Mouse (Mus musculus): Measurements from ENCODE around the gene Cyp26a1. TPM values are rescaled to one million over a fixed set of nuclear protein-coding genes. Genes with fewer than 3 reads are reported as not detected.
A peak's percentile ranks its signal among the peaks of the same experiment; 100 is the strongest.

The Cyp26a1 gene
- total and polyA plus RNA-seq, 3 experiments = 0.42 to 0.60 (median 0.55) TPM

DNA sequence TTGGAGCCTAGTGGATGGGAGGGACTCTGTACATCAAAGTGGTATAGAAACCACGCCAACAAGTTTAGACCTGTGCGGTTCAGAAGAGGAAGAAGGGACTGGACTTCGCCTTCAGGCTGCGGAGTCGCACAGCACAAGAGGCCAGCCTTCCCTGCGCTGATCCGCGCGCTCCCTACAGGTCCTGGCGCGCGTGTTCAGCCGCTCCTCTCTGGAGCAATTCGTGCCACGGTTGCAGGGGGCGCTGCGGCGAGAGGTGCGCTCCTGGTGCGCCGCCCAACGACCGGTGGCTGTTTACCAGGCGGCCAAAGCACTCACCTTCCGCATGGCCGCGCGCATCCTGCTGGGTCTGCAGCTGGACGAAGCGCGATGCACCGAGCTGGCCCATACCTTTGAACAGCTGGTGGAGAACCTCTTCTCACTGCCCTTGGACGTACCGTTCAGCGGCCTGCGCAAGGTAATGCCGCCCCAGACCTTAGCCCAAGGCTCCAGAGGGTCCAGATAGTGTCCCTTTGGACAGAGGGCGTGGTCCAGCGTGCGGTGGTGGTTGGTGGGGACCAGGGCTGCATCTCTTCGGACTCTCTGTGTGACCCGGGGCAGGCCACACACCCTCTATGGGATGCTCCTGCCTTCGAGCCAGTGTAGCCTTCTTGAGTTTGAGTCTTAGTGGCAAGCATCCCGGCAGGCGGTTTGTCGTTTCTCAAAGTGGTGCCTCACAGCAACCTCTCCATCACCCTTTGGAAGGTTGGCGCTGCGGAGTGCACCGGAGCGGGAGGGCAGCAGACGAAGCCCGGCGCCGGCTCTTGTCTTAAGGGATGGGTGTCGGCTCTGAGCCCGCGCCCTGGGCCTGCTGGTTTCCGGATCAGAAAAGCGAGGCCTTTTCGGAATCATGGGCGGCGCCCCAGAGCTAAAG, 10.4 kb upstream of the Cyp26a1 start:
- H3K27me3 ChIP-seq (ENCODE audit: insufficient read depth, low read length) = no peaks in the 10 kb centered on the region
- no peak for TF ChIP-seq GATA2 (IDR thresholded peaks at IDR 0.05; ENCODE audit: borderline replicate concordance, low read depth, low read length)
- TF ChIP-seq POLR2AphosphoS5 (IDR thresholded peaks at IDR 0.05; ENCODE audit: insufficient replicate concordance, low read depth, low read length) = no peak
- no peak for TF ChIP-seq TAL1 (conservative IDR thresholded peaks at IDR 0.05; ENCODE audit: low read depth, low read length)
- no peak for TF ChIP-seq CTCF (IDR thresholded peaks at IDR 0.05; ENCODE audit: low read depth, low read length)
- no peak for TF ChIP-seq GATA1 (IDR thresholded peaks at IDR 0.05; ENCODE audit: borderline replicate concordance, low read length)
- no peak overlapping the region for H3K4me3 ChIP-seq (ENCODE audit: low read depth, low read length)
- H3K36me3 ChIP-seq (replicated peaks) = peaks cover 99% of the 10 kb centered on the region
- H3K4me1 ChIP-seq (ENCODE audit: insufficient read depth, low read depth, low read length) = no peaks in the 10 kb centered on the region; the same call in 1 of the 2 replicates
- DNase-seq (ENCODE audit: low spot score) (no peak), ATAC-seq (ENCODE audit: extremely low read depth, insufficient number of reproducible peaks, low FRiP score, poor library complexity, severe bottlenecking) (no peak)
- H3K9me3 ChIP-seq (replicated peaks) = no peaks in the 10 kb centered on the region

DNA sequence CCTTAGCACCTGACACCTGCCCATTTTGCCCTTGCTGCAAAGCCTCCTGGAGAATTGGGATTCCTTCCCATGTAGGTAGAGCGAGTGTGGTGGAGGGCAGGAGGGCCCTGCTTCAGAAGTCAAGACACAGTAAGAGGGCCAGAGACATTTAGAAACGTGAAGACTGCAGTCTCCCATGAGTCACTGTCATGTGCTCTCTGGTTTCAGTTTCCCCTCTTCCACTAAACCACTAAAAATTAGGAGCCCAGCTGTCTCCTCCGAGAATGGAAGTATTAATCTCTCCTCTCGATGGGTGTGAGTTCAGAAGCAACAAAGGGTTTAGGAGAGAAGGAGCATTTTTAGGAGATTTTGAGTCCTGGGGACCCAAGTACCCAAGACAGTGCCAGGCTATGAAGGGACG, 8.1 kb upstream of the Cyp26a1 start:
- H3K27me3 ChIP-seq (ENCODE audit: insufficient read depth, low read length) = no peaks in the 10 kb centered on the region

DNA sequence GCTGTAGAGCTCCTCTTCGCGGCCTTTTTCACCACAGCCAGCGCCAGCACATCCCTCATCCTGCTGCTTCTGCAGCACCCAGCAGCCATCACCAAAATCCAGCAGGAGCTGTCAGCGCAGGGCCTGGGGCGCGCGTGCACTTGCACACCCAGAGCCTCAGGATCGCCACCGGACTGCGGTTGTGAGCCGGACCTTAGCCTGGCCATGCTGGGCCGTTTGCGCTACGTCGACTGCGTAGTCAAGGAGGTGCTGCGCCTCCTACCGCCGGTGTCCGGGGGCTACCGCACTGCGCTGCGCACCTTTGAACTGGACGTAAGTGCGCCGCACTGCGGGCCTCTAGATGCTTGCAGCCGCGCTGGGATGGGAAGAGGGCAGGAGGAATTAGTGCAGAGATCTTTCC, 6.9 kb upstream of the Cyp26a1 start:
- no peaks in the 10 kb centered on the region; the same call in 1 of the 2 replicates for H3K4me1 ChIP-seq (ENCODE audit: insufficient read depth, low read depth, low read length)
- H3K4me3 ChIP-seq (ENCODE audit: low read depth, low read length) = no peak overlapping the region
- DNase-seq (ENCODE audit: low spot score) = no peak
- TF ChIP-seq POLR2AphosphoS5 (IDR thresholded peaks at IDR 0.05; ENCODE audit: insufficient replicate concordance, low read depth, low read length) (no peak), TAL1 (conservative IDR thresholded peaks at IDR 0.05; ENCODE audit: low read depth, low read length) (no peak), CTCF (IDR thresholded peaks at IDR 0.05; ENCODE audit: low read depth, low read length) (no peak), GATA2 (IDR thresholded peaks at IDR 0.05; ENCODE audit: borderline replicate concordance, low read depth, low read length) (no peak), GATA1 (IDR thresholded peaks at IDR 0.05; ENCODE audit: borderline replicate concordance, low read length) (no peak)
- ATAC-seq (ENCODE audit: extremely low read depth, insufficient number of reproducible peaks, low FRiP score, poor library complexity, severe bottlenecking) = no peak
- H3K36me3 ChIP-seq (replicated peaks) = peaks cover 95% of the 10 kb centered on the region
- peaks cover 9% of the 10 kb centered on the region for H3K9me3 ChIP-seq (replicated peaks)
- H3K27me3 ChIP-seq (ENCODE audit: insufficient read depth, low read length) = no peaks in the 10 kb centered on the region

More for the DNA sequence above, 8.1 kb upstream of the Cyp26a1 start:
- no peak for TF ChIP-seq CTCF (IDR thresholded peaks at IDR 0.05; ENCODE audit: low read depth, low read length)
- TF ChIP-seq POLR2AphosphoS5 (IDR thresholded peaks at IDR 0.05; ENCODE audit: insufficient replicate concordance, low read depth, low read length) = no peak
- TF ChIP-seq GATA1 (IDR thresholded peaks at IDR 0.05; ENCODE audit: borderline replicate concordance, low read length) = no peak
- TF ChIP-seq GATA2 (IDR thresholded peaks at IDR 0.05; ENCODE audit: borderline replicate concordance, low read depth, low read length) = no peak
- TF ChIP-seq TAL1 (conservative IDR thresholded peaks at IDR 0.05; ENCODE audit: low read depth, low read length) = no peak
- DNase-seq (ENCODE audit: low spot score) (no peak), ATAC-seq (ENCODE audit: extremely low read depth, insufficient number of reproducible peaks, low FRiP score, poor library complexity, severe bottlenecking) (no peak)
- H3K9me3 ChIP-seq (replicated peaks) = peaks cover 5% of the 10 kb centered on the region; the same call in 1 of the 2 replicates
- H3K36me3 ChIP-seq (replicated peaks) = peaks cover 98% of the 10 kb centered on the region
- no peaks in the 10 kb centered on the region; the same call in 1 of the 2 replicates for H3K4me1 ChIP-seq (ENCODE audit: insufficient read depth, low read depth, low read length)
- H3K4me3 ChIP-seq (ENCODE audit: low read depth, low read length) = no peak overlapping the region

DNA sequence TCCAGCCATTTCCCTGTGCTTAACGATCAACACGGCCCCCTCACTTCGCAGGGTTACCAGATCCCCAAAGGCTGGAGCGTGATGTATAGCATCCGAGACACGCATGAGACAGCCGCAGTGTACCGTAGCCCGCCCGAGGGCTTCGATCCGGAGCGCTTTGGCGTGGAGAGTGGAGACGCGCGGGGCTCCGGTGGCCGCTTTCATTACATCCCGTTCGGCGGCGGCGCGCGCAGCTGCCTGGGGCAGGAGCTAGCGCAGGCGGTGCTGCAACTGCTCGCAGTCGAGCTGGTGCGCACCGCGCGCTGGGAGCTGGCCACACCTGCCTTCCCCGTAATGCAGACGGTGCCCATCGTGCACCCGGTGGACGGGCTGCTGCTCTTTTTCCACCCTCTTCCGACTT, 4.7 kb upstream of the Cyp26a1 start:
- ATAC-seq (ENCODE audit: extremely low read depth, insufficient number of reproducible peaks, low FRiP score, poor library complexity, severe bottlenecking) = no peak
- Histone ChIP-seq H3K4me3 (ENCODE audit: low read depth, low read length) (0 out of 2 replicates have a peak overlapping the region, but pooled peaks have one; percentile 6), H3K9me3 (replicated peaks) (peaks cover 25% of the 10 kb centered on the region), H3K36me3 (replicated peaks) (peaks cover 85% of the 10 kb centered on the region), H3K4me1 (ENCODE audit: insufficient read depth, low read depth, low read length) (no peaks in the 10 kb centered on the region), H3K27me3 (ENCODE audit: insufficient read depth, low read length) (peaks cover 2% of the 10 kb centered on the region; the same call in 1 of the 2 replicates)
- DNase-seq (ENCODE audit: low spot score) = no peak
- TF ChIP-seq GATA2 (IDR thresholded peaks at IDR 0.05; ENCODE audit: borderline replicate concordance, low read depth, low read length) (no peak), POLR2AphosphoS5 (IDR thresholded peaks at IDR 0.05; ENCODE audit: insufficient replicate concordance, low read depth, low read length) (no peak), CTCF (IDR thresholded peaks at IDR 0.05; ENCODE audit: low read depth, low read length) (no peak), GATA1 (IDR thresholded peaks at IDR 0.05; ENCODE audit: borderline replicate concordance, low read length) (no peak), TAL1 (conservative IDR thresholded peaks at IDR 0.05; ENCODE audit: low read depth, low read length) (no peak)

DNA sequence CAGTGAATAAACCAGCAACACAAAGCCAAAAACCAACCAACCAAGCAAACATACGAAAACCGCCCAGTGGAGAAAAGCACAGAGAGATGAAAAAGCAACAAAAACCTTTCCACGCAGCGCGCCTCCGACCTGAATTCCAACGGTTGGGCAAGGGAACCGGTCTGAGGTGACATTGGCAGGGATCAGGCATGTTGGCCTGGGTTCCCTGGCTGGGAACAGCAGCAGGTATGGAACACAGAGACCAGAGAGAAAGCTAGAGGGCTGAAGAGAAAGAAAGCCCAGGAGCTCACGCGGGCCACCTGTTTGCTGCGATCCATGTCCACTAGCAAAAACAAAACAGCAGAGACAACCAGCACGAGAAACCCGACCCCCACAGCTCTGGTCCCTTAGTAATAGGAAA, 2.5 kb upstream of the Cyp26a1 start:
- Histone ChIP-seq H3K9me3 (replicated peaks) (peaks cover 38% of the 10 kb centered on the region), H3K4me3 (ENCODE audit: low read depth, low read length) (no peak overlapping the region), H3K36me3 (replicated peaks) (peaks cover 74% of the 10 kb centered on the region), H3K27me3 (ENCODE audit: insufficient read depth, low read length) (peaks cover 15% of the 10 kb centered on the region; the same call in 1 of the 2 replicates), H3K4me1 (ENCODE audit: insufficient read depth, low read depth, low read length) (no peaks in the 10 kb centered on the region; the same call in 1 of the 2 replicates)
- DNase-seq (ENCODE audit: low spot score) (no peak), ATAC-seq (ENCODE audit: extremely low read depth, insufficient number of reproducible peaks, low FRiP score, poor library complexity, severe bottlenecking) (no peak)
- no peak for TF ChIP-seq POLR2AphosphoS5 (IDR thresholded peaks at IDR 0.05; ENCODE audit: insufficient replicate concordance, low read depth, low read length)
- TF ChIP-seq CTCF (IDR thresholded peaks at IDR 0.05; ENCODE audit: low read depth, low read length) = no peak

DNA sequence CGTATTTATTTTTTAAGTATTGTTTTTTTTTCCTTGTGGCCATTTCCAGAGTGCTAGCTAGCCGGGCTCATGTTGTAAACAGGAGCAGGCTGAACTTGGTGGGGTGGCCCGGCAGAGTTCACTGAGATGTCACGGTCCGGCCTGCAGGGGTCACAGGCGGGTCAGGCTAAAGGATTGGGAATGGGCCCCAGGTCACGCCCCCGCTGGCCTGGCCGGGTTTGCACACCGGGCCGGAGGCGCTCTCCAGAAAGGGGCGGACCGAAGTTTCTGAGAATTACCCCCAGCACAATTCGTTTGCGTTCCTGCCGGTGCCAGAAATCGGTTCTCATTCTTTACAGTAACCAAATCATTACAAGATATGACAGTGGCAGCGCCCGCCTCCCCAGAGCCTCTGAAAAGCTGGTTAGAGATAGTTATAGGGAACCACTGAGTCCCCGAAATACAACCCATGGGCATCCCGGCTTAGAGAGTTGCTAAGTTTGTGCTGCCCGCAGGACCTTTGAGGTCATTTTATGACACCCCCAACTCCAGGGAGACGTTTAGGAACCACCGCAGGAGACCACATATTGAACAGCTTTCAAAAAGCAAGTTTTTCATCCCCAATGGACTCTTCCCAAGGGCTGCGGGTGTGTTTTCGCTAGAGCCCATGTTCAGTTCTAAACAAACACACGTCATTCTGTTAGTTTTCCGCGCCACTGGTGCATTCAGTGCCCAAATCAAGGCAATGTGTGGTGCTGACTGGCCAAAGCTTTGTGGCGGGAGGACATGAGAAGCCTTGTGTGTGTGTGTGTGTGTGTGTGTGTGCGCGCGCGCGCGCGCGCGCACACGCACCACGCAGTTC, 1.6 kb upstream of the Cyp26a1 start:
- Histone ChIP-seq H3K27me3 (ENCODE audit: insufficient read depth, low read length) (peaks cover 17% of the 10 kb centered on the region; the same call in 1 of the 2 replicates), H3K4me1 (ENCODE audit: insufficient read depth, low read depth, low read length) (no peaks in the 10 kb centered on the region; the same call in 1 of the 2 replicates), H3K9me3 (replicated peaks) (peaks cover 38% of the 10 kb centered on the region), H3K36me3 (replicated peaks) (peaks cover 68% of the 10 kb centered on the region), H3K4me3 (ENCODE audit: low read depth, low read length) (no peak overlapping the region)
- DNase-seq (ENCODE audit: low spot score) = no peak
- no peak for ATAC-seq (ENCODE audit: extremely low read depth, insufficient number of reproducible peaks, low FRiP score, poor library complexity, severe bottlenecking)
- TF ChIP-seq TAL1 (conservative IDR thresholded peaks at IDR 0.05; ENCODE audit: low read depth, low read length) = no peak
- TF ChIP-seq GATA2 (IDR thresholded peaks at IDR 0.05; ENCODE audit: borderline replicate concordance, low read depth, low read length) = no peak
- no peak for TF ChIP-seq POLR2AphosphoS5 (IDR thresholded peaks at IDR 0.05; ENCODE audit: insufficient replicate concordance, low read depth, low read length)
- TF ChIP-seq CTCF (IDR thresholded peaks at IDR 0.05; ENCODE audit: low read depth, low read length) = no peak
- no peak for TF ChIP-seq GATA1 (IDR thresholded peaks at IDR 0.05; ENCODE audit: borderline replicate concordance, low read length)

Data from G1E (cell line).